Mouse (Mus musculus) brown adipose tissue, adult 24 weeks (tissue): ENCODE measurements around the gene Ypel1. TPM values are rescaled to one million over a fixed set of nuclear protein-coding genes. Genes with fewer than 3 reads are reported as not detected.

Experiments used
- H3K27ac ChIP-seq: fragments of 200-500 bp; replicated peaks from 2 replicates; pipeline ENCODE4 v1.5.1; 2012; ENCODE audit warnings: low read depth, mild to moderate bottlenecking, low read length
- H3K4me1 ChIP-seq: fragments of 200-500 bp; 2 replicates; pipeline ENCODE4 v1.6.1; 2012; ENCODE audit warnings: low read length, mixed read lengths; ENCODE audit not compliant: control insufficient read depth, insufficient read depth, insufficient read length
- H3K4me3 ChIP-seq: fragments of 200-500 bp; 2 replicates; pipeline ENCODE4 v1.5.1; 2012; ENCODE audit warnings: low read depth, mild to moderate bottlenecking, low read length, moderate library complexity; ENCODE audit not compliant: insufficient read depth
- polyA plus RNA-seq: library from polyadenylated mRNA; stranded (reverse); fragments of >200 nt; gene quantifications from 2 replicates; pipeline ENCODE4 v1.2.4, GENCODE M21; 2012; ENCODE audit not compliant: missing spikeins, insufficient read depth, insufficient read length

Gene Ypel1
- 1.0 and 3.8 TPM in 2 replicates for polyA plus RNA-seq

DNA sequence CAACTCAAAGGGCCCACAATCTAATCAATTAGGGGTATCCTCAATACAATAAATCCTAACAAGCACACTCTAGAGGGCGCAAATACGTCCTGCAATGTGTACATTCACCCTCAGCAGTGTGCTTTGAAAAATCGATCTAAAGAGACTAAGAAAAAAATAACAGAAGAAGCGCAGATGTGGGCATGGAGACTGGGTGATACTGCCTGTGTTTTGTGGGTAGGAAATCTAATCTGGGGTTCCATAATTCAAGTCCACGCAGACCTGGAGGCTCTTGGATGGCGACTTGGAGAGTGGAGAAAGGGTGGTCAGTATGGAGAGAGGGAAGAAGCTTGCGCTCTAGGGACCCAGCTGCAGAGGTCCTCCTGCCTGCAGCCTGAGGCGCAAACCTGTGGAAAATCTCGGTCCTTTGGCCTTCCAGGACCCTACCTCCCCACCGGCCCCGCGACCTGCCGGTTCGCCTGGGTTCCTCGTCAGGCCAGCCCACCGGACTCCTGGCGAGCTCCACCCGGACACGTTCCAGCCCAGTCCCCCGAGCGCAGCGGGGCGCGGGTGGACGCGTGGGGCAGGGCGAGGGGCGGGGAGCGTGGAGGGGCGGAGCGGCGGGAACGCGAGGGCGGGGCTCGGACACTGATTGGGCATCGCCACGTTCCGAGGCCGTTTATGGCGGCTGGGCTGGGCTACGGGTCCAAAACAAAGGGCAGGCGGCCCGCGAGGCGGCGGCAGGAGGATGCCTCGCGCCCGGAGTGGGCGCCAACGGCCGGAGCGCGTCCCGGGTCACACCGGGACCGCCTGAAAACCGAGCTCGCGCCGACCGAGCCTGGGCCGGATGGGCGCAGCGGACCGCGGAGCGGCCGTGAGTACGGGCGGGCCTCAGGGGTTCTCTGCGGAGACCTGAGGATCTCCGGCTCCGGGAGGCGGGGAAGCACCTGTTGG lies at the start of gene Ypel1:
TSS of gene Ypel1 (plus strand) at position 186 of the 933 bp plus-strand sequence.
- no peak within 1 kb of the TSS for H3K27ac ChIP-seq
- H3K4me3 ChIP-seq: peak within 1 kb of the TSS; percentile 88
- H3K4me1 ChIP-seq: no peaks in the 10 kb centered on the region

DNA sequence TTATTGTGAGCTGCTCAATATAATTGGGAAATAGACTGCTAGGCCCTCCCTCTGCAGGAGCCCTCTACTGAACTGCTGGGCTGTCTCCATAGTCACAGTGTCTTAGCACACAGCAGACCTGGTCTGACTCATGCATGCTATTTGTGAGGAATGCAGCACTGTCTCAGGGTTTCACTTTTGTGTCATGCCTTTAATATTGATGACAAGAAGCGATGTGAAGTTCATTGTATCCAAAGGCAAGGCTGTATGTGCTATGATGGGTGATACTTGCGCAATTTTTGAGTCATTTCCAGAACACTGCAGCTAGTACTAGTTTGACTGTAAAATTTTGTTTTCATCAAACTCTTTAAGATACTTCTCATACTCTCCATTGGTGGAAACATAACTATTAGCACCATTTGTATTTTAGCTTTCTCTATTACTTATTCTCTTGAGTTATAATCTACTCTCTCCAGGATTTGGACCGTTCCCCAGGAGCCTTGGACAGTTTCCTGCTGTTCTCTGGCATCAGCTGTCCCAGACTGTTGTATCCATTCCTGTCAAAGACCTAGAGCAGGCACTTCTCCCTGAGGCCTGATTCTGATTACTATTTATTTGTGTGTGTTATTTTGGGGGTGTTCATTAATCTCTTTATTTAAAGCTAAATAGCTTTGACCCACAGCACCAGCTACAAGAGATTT lies 44.9 kb upstream of the Ypel1 start:
- Histone ChIP-seq H3K4me3 (no peak overlapping the region), H3K4me1 (no peaks in the 10 kb centered on the region), H3K27ac (no peak overlapping the region)

DNA sequence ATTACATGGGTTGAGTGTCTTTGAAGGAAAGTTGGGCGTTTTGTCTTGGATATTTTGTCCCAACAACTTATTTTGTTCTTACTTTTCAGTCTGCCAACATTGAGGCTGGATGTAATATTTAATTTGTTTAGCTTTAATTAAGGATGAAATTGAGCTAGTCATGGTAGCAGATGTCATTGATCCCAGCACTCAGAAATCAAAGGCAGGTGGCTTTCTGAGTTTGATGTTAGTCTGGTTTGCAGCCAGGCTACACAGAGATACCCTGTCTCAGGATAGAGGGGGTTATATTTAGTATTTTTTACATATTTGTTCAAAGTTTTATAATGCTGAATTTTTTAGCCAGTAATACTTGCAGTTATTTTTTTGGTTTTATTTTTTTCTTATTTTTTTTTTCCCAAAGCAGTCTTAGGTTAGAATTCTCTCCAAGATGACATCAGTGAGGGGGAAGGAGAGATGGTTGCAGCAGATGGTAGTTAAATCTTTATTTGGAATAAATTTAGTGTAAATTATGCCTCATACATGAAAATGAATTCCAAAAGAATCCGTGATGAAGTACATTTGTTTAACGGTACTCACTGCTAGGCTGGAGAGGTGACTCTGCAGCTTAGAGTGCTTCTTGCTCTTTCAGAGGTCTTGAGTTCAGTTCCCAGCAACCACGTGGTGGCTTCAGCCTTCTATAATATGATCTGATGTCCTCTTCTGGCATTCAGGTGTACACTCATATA lies 39.4 kb upstream of the Ypel1 start:
- H3K27ac ChIP-seq: no peak overlapping the region
- no peaks in the 10 kb centered on the region for H3K4me1 ChIP-seq
- no peak overlapping the region for H3K4me3 ChIP-seq

DNA sequence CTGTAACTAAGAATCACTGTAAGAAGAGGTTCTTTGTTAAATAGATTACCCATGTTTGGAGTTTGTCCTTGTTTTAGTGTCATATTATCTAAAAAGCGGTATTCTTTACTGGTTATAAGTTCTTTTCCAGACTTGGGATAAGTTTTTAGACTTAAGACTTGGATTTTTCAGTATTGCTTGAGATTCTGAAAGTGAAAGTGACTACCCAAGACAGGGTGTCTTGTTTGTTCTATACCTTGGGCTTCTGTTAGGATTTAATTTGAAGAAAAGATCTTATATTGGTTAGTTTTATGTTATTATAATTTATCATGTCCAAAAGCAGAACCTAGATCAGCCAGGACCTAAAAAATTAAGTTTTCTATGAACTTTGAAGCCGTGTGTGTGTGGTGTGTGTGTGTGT lies 35.7 kb upstream of the Ypel1 start:
- H3K4me3 ChIP-seq: no peak overlapping the region
- no peaks in the 10 kb centered on the region for H3K4me1 ChIP-seq
- H3K27ac ChIP-seq: no peak overlapping the region

DNA sequence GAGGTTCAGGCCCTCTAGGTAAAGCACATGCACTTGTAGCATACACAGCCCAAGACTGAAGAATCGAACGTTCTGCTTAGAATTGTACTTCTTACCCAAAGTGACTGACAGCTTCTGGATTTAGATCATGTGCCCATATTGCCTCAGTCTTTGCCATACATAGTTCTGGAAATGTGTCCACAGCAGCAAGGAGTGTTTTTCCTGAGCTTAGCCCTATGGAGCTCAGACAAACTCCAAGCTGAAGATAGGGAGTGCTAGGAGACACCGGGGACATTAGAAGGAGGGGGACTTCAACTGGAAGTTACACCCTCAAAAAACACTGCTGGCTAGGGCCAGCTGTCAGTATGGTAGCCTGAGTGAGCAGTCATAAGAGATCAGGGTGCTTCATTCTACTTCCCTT lies 28.8 kb upstream of the Ypel1 start:
- Histone ChIP-seq H3K4me1 (no peaks in the 10 kb centered on the region), H3K27ac (no peak overlapping the region), H3K4me3 (no peak overlapping the region)

DNA sequence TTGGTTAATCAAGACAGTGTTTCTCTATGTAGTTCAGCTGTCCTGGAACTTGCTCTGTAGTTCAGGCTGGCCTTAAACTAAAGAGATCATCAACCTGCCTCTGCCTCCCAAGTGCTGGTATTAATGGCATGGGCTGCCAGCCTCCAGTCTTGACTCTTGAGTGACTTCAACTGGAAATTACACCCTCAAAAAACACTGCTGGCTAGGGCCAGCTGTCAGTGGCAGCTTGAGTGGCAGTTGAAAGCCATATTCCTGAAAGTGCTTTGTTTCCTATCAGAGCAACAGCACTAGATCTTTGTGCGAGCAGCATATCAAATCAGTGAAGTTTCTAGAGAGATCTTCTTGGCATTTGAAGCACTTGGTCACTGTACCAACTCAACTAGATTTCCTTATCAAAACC lies 28.1 kb upstream of the Ypel1 start:
- Histone ChIP-seq H3K4me3 (no peak overlapping the region), H3K4me1 (no peaks in the 10 kb centered on the region), H3K27ac (no peak overlapping the region)

DNA sequence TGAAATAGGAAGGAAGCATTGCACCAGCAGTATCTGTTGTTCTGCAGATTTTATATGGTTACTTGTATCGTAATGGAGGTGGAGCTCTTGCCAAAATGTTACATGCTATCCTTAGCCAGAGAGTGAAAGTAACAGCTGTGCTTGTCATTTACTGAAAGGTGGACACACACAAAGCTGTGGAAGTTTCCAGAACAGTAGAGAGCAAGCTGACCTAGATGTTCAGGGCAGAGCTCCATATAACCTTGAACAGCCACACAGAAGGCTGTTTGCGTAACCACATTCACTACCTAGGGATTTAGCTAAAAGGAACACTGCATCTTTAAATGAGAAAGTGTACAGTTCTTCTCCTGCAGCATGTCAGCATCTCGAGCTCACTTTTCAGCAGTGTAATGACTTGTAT lies 25.2 kb upstream of the Ypel1 start:
- no peak overlapping the region for H3K4me3 ChIP-seq
- no peaks in the 10 kb centered on the region for H3K4me1 ChIP-seq
- no peak overlapping the region; the same call in 1 of the 2 replicates for H3K27ac ChIP-seq

DNA sequence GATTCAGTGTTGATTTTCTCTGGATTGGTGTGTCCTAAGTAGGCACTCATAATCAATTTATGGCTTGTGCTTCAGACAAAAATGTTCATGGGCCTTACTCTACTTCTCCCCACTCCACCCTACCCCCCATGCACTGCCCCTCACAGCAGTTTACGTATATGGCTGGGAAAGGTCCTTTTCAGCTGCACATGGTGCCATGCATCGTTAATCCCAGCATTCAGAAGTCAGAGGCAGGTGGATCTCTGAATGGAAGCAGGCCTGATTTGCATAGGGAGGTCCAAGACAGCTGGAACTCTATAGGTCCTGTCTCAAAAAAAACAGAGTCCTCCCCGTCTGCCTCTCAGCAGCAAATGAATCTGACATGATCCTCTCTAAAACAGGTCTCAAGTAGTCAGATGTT lies 24.2 kb upstream of the Ypel1 start:
- H3K27ac ChIP-seq: no peak overlapping the region
- no peak overlapping the region for H3K4me3 ChIP-seq
- H3K4me1 ChIP-seq: no peaks in the 10 kb centered on the region

DNA sequence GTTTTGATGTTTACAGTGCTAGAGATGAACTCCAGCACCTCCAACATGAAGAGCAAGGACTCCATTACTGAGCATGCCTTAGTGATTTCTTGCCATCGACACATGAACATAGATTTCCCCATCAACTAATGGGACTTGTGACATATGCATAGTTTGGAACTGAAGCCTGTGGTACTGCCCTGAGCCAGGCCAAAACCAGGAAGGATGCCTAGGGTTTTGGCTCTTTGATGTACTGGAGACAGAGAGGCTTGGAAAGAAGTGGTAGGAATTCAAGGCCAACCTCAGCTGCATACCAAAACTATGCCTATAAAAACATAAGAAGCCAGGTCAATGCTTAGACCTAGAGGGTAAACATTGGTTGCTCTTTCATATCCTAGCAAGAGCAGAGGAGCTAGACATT lies 19.6 kb upstream of the Ypel1 start:
- Histone ChIP-seq H3K4me1 (no peaks in the 10 kb centered on the region; the same call in 1 of the 2 replicates), H3K27ac (no peak overlapping the region), H3K4me3 (no peak overlapping the region)

DNA sequence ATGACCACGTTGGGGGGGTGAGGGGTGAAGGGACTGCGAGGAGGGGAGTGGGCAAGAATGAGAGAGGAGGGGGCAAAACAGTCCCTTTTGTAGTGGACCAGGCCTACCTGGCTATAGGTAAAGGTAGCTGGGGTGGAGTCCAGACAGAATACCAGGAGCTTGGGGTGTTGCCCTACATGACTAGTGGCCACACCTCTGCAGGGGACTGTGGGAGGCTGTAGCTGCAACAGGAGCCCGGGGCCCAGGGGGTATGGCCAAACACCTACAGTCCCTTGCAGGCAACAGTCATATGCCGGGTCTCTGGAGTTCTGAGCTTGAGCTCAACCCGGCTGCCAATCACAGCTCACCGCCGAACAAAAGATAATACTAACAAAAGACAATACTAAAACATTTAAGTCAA lies 17.4 kb upstream of the Ypel1 start:
- Histone ChIP-seq H3K4me1 (no peaks in the 10 kb centered on the region; the same call in 1 of the 2 replicates), H3K27ac (no peak overlapping the region), H3K4me3 (no peak overlapping the region)

DNA sequence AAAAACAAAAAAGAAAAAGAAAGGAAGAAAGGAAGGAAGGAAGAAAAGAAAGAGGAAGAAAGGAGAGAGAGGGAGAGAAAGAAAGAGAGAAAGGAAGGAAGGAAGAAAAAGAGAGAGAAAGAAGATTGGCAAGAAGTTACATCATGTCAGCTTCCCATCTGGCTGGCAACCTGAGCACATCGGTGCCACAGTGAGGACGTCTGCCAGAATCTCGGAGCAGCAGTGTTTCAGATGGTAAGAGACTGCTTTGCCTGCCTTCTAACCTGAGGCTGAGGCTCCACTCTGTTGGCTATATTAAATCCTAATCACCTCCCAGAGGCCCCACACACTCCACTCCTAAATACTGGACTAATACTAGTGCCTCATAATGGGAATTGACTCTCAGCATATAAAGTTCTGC lies 15.6 kb upstream of the Ypel1 start:
- no peaks in the 10 kb centered on the region; the same call in 1 of the 2 replicates for H3K4me1 ChIP-seq
- no peak overlapping the region for H3K27ac ChIP-seq
- no peak overlapping the region for H3K4me3 ChIP-seq

DNA sequence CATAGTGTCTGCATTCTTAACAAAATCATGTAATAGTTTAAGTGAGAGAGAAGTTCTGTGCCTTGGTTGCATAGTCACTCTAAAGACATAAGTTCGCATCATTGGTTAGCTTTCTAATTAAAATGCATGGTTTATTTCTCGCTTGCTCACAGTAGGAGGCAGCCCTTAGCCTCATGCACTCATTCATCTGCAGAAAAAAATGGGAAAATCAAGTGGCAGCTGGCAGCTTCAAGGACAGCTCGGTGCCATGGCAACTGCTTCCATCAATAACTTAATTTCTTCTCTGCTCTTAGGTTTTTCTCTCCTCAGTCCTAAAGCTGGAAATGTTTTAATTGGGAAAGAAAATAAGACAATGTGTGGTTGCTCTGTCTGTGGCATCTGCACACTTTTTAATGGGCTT lies 13.9 kb upstream of the Ypel1 start:
- Histone ChIP-seq H3K4me1 (no peaks in the 10 kb centered on the region; the same call in 1 of the 2 replicates), H3K27ac (no peak overlapping the region), H3K4me3 (no peak overlapping the region)

DNA sequence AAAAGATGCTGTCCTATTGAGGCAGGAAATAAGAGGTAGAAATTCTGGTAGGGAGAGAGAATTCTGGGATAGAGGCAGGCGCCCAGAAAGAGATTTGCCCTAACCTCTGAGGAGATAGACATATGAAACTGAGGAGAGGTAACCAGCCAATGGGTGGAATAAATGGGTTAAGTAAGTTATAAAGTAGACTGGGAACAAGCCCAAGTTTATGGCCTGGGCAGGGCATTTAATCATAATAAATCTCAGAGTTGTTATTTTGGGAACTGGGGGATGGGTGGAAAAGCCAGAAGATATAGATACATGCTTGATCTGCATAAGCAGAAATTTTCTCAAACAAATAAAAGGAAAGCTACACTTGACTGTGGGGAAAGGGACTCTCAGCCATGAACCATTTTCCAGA lies 7.2 kb upstream of the Ypel1 start:
- H3K27ac ChIP-seq: no peak overlapping the region
- no peak overlapping the region for H3K4me3 ChIP-seq
- no peaks in the 10 kb centered on the region for H3K4me1 ChIP-seq

DNA sequence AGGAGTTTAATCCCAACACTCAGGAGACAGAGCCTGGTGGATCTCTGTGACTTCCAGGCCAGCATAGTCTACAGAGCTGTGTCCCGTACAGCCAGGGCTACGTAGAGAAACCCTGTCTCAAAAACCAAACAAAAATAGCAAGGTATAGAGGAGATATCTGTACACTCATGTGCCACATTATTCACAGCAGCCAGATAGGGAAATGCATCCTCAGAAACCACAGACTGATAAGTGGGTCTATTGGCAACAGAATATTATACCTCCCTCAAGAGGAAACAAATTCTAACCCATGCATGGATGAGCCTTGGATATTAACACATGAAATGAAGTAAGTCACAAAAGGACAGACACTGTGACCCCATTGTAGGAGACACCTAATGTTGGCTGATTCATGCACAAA lies 1.9 kb upstream of the Ypel1 start:
- H3K4me1 ChIP-seq: no peaks in the 10 kb centered on the region
- H3K27ac ChIP-seq: no peak overlapping the region
- H3K4me3 ChIP-seq: no peak overlapping the region

DNA sequence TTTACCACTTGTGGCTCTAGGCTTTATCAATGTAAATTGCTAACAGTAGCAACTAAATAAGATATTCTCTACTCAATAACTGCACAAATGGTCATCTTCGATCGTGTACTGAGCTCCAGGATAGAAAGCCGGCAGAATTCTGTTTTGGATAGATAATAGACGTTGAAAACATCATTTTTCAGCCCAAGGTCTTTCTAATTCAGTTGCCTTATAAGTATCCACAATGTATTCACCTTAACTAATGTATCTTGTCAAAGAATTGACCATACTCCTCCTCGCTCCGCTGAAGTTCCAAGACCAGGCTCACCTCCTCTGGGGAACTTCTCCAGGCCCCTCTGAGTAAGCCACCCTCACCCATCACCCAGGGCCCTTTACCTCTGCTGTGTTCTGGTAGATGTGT lies 1.2 kb downstream of the Ypel1 start:
- H3K4me3 ChIP-seq: peak overlapping the region; percentile 17; the same call in 1 of the 2 replicates
- no peaks in the 10 kb centered on the region for H3K4me1 ChIP-seq
- H3K27ac ChIP-seq: no peak overlapping the region
